Mouse (Mus musculus): ENCODE data around the gene Lck.
A peak's percentile ranks its signal among the peaks of the same experiment; 100 is the strongest.

The Lck gene

DNA sequence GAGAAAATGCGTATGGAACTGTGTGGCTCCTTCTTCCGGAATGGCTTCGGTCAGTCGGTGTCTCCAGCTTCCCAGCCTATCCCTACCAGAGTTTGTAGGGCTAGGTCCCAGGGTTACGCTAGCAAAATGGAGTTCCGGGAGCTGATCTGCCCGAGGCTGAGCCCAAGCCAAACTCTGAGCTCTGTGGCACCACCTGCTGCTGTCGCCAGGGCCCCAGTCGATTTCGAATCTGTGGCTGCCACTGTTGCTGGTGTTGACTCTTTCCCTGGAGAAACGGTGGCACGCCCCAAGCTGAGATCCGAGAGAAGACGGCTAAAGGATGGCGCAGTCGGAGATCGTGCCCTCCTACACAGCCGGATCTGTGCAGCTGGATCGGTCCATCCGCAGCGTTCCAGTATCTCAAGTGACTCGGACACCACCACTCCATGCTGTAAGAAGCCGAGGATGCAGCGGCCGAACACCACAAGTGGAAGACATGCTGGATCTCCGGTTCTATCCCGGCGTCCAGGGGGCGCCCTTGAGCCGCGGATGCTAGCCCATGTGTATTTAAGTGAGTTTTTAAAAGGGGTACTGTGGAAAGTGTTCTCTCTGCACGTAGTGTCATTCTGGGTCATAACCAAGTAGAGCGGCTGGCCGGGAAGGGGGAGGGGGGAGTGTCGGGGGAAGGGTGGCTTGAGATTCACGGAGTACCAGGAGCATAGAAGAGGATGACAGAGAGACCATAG, 11.6 kb upstream of the Lck start:
- peak; percentile 73 to 92 for DNase-seq

DNA sequence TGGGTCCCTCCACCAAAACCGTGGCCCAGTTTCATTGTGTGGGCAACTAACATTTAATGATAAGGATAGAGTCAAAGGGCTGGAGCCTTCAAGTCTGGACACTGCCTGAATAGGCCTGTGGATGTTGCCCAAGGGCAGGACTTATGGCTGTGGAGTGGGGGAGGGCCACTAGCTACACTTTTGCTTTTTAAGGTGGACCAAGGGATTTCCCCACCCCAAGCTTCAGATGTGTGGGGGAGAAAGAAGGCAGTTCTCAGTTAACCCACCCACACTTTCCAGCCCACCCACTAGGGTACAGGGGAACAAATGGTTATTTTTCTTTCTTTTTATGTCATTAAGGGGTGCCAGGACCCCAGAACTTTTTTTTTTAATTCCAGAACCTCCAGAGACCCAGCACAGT, 10.9 kb upstream of the Lck start:
- DNase-seq = peak in 1 of 2 experiments; percentile 17

- DNase-seq = no peak
Observed at GRCm38 (mm10) chr4:129582251-129582650, 8.8 kb upstream of the Lck start.

DNA sequence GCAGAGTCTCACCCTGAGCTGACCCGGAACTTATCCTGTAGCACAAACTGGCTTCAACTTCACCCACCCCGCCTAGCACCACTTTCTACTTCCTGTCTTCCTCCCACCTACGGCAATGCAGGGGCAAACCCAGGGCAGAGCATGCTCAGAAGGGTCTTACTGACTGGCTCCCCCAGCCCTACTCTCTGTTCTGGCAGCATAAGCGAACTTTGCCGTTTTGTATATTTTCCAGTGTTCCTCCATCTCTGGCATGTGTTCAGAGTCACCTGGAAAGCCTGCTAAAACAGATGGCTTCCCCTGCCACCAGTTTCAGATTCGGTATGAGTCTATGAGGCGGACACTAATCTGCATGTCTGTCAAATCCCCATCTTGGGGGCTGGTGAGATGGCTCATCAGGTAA, 6.9 kb upstream of the Lck start:
- DNase-seq = peak; percentile 36 to 45

DNA sequence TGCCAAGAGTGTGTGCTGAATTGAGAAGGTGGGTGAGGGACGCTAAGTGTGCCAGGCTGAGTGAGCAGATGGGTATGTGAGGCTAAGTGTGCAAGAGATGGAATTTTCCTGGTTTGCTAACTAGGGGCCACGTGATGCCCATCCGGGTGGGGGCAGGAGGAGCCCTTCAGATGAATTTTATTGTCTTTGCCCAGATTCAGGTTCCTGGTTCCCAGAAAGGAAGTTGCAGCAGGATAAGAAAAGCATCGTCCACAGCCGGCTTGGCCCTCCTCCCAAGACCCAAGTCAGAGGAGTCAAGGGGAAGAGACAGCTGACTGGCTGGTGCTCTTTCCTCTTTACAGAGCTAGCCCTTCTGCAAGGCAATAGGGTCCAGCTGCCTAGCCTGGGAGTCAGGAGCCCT, 5.0 kb upstream of the Lck start, which contains the start of gene Fam167b:
TSS of gene Fam167b (minus strand) at position 84 of the 400 bp plus-strand sequence.
- no peak for DNase-seq

DNA sequence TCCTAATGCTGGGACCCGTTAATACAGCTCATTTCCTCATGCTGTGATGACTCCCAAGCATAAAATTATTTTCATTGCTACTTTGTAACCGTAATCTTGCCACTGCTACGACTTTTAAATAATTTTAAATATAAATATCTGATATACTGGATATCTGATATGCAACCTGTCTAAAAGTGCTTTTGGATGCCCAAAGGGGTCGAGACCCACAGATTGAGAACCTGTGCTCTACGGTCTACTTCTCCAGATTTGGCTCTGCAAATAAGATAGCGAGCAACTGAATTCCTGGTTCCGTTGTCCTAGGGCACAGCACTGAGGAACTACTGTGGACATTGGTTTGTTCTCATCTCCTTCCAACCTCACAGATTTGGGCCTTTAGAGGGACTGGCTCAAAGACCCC, 4.2 kb upstream of the Lck start:
- DNase-seq = no peak

- peak; percentile 67 to 75 for DNase-seq
Observed at GRCm38 (mm10) chr4:129576863-129577491, 3.5 kb upstream of the Lck start.

DNA sequence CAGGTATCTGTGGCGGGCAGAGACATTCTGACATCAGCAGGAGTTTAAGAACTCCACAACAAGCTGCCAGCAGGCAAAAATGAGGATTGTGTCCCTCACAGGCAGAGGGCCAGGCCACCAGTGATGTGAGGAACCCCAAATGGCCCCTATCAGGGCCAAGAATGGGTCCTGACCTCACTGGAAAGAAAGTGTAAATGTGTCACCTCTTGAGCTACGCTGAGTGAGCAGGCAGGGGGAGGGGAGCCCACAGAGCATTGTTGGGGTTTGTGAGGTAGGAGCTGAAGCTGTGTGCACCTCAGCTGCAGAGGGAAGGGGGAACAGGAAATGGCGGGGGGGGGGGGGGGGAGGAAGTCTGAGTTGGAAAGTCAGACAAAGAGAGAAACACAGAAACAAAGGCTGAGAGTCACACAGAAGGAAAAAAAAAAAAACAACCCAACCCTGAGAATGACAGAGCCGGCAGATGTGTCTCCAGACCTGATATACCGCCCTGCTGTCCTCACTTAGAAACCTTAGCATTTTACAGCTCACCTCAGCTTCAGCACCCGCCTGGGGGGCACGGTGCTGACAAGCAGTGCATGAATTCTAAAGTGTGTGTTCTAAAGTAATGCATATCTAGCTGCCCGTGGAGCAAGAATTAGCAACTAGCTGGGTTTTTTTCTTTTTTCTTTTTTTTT, 1.9 kb upstream of the Lck start:
- peak; percentile 77 to 84 for DNase-seq

- no peak for DNase-seq
Observed at GRCm38 (mm10) chr4:129573093-129573370, 409 bp downstream of the Lck start.

DNA sequence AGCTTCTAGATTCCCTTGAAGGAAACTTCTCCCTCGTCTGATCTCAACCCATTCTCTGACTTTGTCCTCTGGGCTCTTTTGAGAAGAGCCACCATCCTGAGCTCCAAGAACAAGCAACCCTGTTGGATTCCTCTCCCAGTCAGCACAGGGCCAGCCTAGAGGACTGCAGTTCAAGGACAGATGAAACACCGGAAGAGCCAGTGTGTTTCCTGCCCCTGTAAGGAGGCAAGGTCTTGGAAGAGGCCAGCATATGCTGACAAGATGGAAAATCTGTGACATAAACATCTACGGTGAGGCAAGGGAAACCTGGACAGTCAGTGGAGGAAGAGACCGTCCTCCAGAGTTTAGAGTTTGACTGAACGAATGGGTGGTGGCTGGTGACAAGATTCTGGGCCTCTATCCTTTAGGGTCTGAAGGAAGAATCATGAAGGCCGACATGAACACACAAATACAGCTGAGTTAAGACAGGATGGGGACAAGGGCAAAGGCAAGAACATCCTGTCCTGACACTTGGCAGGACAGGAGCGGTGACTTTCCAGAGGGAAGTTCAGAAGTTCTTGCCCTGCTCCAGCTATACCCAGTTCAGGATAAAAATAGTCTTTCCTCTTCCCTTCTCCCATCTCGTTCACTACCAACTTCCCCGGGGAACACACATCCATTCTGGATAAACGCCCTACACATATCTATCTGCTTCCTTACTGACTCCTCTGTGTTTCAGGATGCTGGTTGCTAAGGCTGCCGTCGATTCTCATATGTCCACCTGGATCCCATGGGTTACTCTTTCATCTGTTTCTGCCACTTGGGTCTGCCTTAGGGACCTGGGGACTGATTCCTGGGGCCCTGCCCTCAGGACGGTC, 977 bp downstream of the Lck start:
- no peak for DNase-seq

- DNase-seq = no peak
Observed at GRCm38 (mm10) chr4:129571551-129572084, 1.8 kb downstream of the Lck start.

- DNase-seq = no peak
Observed at GRCm38 (mm10) chr4:129570028-129570427, 3.4 kb downstream of the Lck start.

DNA sequence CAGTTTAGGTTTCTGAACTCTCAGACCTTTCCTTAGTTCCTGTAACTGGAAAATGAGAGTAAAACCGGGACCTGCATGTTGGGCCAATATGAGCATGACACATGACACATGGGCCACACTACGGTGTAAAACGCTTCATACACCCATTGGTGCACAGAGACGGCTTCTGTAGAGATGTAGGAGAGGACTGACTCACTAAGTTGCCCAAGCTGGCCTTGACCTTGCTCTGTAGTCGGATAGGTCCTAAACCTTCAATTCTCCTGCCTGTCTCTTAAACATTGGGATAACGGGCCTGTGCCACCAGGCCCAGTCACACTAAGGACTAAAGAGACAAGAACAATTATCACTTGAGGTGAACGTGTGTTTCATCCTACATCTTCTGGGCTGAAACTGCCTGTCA, 5.1 kb downstream of the Lck start:
- no peak for DNase-seq

DNA sequence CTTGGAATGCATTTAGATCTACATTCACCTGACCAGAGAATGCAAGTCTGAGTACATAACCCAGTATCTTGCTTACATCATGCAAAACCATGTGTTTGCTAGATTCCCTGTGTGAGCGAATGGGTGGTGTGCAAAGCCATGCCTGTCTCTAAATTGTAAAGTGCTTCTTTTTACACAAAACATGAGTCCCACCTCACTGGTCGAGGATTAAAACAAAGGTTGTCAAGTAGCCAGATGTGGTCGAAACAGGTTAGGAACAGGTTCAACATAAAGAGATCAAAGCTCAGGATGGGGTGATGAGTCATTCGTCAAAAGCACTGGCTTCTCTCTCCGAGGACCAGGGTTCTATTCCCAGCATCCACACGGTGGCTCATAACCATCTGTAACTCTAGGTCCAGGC, 8.3 kb downstream of the Lck start:
- no peak for DNase-seq

DNA sequence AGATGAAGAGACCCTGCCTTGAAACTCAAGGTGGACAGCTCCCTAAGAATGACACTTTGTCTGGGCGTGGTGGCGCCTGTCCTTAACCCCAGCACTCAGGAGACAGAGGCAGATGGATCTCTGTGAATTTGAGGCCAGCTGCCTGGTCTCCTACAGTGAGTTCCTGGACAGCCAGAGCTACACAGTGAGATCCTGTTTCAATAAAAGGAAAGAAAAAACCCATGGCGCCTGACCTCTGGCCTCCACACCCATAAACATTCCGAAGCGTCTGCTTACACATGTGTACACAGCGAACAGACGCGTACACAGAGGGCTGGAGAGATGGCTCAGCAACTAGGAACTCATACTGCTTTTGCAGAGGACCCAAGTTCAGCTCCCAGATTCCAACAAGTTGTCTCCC, 9.7 kb downstream of the Lck start:
- no peak for DNase-seq

DNA sequence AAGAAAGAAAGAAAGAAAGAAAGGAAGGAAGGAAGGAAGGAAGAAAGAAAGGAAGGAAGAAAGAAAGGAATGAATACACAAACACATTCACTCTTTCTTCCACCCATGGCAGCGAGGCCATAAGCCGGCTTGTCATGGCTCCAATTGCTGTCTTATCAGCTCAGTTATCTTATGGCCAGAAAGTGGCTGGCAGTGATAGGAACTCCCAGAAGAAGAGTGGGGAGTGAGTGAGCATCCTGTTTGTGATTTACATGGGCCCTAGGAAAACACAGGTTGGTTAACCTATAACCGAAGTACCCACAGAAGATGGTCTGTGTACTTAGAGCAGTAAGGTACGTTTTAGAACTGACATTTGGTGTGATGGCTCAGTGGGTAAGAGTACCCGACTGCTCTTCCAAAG, 12.3 kb downstream of the Lck start:
- no peak for DNase-seq

- peak; percentile 46 to 47 for DNase-seq
Observed at GRCm38 (mm10) chr4:129558321-129558955, 15.0 kb downstream of the Lck start.

DNA sequence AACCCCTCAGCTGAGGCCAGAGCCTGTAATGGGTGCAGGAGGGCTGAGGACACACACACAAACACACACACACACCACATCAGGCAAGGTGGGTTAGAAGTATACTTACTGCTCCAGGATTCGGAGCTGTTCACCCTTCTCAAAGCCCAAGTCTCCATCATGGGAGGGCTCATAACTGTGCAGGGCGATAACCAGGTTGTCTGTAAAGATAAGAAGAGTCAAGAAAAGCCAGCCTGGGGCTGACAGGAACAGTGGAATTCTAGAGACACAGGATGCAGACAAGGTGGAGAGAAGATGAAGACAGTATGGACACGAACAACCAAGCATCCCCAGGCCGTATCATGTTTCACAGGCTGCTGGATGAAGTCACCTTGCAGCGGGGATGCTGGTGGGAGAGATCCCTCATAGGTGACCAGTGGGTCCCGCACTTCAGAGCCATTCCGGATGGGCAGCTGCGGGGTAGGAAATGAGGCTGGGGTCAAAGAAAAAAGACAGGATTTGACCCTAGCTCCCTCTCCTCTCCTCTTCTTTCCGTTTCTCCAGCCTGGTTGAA, 16.1 kb downstream of the Lck start:
- no peak for DNase-seq

DNA sequence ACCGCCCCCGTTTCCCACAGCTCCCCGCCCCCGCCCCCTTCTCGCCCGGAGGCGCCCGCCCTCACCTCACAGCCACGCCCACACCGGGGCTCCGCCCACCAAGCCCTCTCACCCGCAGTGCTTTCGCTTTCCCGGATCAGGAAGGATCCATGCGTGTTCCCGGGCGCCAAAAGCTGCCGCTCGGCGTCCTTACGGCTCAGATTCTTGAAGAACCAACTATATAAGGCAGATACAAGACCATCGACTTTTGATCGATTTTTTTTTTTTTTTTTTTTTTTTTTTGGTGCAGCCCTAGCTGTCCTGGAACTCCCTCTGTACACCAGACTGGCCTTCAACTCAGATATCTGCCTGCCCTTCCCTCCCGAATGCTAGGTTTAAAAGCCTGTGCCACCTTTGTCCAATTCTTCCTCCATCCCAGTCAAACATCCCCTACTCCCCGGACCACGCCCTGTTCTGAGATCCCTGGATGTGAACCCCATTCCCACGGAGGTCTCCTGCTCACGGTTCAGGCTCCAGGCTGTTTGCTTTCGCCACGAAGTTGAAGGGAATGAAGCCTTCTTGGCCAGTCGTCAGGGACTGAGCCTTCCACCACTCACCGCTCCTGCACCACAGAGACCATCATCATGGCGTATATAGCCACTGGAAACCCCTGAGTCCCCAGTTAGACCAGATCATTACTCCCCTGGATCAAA, 16.8 kb downstream of the Lck start:
- DNase-seq = peak; percentile 77 to 93

GRCm38 (mm10) chr4:129555862-129556531, 17.4 kb downstream of the Lck start:
- no peak for DNase-seq

GRCm38 (mm10) chr4:129555421-129555861, 18.0 kb downstream of the Lck start:
- DNase-seq = peak in 1 of 2 experiments; percentile 55
